Mouse (Mus musculus) cerebellum, adult 8-10 months (tissue): Measurements from ENCODE around the gene Efna1.

Experiments used
- DNase-seq: peaks from one replicate; pipeline ENCODE4 v3.0.0; 2022

The Efna1 gene

DNA sequence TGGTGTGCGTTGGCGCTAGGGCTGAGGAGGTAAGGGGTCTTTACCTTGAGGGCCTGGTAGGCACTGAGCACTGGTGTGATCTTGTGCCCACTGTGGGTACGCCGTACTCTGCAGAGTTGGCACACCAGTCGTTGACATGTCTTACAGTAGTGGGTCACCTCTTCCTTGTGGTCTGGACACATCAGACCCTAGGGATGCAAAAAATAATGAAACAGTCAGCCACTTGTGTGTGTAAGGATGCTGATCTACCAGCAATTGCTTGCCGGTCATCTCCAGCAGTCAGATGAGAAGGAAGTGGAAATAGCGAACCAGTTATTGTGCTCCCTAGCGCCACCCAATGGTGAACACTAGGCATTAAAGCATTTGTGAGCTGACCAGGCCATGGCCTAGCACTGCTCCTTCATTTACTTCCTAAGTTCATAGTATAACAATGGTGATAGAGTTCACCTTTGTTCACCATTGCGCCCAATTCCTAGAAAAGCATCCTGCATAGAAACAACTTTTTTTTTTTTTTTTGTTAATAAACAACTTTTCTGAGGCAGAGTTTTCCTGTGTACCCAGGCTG lies 38.5 kb downstream of the Efna1 start:
- peak; percentile 78 for DNase-seq

DNA sequence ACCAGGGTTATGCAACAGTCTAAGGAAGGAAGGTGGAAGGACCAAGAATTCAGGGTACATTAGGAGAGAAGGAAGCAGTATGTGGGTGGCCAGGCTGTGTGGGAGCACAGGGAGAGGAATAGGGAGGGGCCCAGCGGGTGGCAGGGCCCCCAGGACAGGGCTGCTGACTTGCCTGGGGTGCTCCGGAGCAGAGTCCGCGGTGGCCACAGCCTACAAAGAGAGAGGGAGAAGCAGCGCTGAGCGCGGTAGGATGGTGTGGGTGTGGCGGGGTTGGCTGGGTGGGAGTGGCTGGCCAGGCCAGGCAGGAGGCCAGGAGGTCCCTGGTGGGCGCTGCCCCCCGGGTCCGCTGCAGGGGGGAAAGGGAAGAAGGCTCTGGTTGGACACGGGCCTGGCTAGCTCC lies 42.4 kb downstream of the Efna1 start:
- no peak for DNase-seq

DNA sequence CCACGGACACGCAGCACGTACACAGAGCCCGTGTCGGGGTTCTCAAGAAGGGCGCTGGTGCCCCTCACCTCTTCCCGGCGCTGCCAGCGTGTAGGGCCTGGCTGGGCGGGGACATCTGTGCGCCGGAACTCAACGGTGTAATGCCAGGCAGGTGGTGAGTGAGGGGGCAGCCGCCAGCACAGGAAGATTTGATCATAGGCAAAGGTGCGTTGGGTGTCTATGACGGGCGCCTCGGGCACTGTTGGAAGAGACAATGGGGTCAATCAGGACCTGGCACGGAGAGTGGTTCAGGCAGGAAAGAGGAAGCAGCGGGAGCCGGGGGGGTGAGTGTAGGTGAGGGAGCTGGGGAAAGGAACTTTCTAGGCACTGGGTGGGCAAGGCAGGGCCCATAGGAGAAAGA lies 43.3 kb downstream of the Efna1 start:
- DNase-seq: no peak

DNA sequence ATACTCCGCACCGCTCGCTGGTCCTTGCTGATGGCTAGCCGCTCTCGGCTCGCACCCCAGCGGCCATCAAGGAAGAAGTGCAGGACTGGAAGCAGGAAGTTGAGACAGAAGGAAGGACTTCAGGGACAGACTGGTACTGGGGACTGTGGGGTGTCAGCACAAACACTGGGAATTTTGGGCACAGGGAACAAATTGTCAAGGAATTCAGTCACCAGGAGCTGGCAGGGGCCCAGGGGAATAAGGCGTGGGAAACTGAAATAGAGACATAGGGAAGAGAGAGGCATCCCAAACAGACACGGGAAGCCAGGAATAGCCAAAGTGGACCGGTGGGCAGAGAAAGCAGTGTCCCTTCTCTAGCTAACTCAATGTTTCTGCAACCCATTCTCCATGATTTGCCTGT lies 44.4 kb downstream of the Efna1 start:
- DNase-seq: no peak

DNA sequence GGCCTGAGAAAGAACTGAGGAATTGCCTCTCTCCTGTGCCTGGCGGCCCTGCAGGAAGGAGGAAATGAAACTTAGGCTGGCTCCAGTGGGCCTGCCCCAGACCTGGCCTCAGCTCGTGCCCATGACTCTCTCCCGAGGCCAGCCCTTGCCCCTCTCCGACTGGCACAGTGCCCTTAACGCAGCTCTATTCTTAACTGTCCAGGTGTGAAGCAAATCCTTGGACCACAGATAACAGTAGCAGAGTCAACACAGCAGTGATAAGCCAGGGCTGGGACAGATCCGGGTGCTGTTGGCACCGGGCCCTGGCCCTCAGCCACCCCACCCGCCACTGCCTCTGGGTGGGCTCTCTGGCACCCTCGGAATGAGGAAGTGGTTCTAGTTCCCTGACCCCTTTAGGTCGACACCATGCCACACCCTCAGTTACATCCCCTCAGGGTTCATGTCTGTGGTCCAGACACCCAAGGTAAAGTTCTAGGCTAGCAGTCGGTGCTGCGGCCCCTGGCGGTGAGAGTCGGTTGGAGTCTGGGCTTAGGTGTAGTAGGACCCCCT lies 47.3 kb downstream of the Efna1 start:
- DNase-seq: no peak

DNA sequence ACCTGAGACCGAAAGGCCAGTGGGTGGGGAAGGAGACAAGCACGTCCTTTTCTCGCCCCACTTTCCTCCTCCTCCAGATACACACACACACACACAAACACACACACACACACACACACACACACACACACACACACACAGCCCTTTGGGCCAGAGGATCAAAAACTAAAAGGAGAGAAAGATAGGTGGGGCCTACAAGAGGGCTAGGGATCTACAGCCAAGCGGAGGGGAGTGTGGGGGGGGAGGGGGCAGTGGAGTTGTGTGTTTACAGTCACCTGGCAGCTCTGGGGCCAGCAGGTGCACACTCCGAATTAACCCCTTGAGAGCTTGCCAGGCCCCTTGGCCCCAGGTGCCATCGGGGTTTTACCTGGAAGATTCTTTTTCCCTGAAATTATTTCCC lies 48.3 kb downstream of the Efna1 start:
- no peak for DNase-seq

DNA sequence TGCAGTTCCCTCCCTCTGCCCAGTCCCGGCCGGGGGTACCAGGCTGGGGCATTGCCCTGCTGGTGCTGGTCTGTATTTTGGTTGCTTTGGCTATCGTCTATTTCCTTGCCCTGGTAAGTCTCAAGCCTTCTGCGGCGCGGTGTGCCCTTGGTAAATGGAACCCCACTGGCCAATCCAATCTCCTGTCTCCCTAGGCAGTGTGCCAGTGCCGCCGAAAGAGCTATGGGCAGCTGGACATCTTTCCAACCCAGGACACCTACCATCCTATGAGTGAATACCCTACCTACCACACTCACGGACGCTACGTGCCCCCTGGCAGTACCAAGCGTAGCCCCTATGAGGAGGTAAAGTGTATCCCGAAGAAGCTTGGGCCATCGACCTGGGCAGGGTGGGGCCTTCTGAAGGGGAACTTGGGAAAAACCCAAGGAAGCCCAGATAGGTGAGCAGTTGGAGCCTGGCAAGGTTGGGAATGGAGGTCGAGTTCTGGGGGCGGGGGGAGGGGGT lies 49.1 kb downstream of the Efna1 start:
- DNase-seq: no peak

DNA sequence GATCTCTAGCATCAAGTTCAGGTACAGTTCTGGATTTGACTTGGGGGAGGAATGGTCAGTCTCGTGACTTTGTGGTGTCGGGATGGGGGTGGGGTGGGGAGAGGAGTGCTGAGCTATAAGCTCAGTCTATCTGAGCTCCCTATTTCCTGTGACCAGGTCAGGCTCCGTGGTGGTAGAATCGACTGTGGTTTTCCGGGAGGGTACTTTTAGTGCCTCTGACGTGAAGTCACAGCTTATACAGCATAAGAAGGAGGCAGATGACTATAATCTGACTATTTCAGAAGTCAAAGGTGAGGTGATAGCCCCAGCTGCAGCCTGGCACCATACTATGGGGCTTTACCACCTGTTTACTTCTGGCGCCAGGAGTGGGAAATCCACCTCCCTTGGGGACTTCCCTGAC lies 49.6 kb downstream of the Efna1 start:
- DNase-seq: no peak

DNA sequence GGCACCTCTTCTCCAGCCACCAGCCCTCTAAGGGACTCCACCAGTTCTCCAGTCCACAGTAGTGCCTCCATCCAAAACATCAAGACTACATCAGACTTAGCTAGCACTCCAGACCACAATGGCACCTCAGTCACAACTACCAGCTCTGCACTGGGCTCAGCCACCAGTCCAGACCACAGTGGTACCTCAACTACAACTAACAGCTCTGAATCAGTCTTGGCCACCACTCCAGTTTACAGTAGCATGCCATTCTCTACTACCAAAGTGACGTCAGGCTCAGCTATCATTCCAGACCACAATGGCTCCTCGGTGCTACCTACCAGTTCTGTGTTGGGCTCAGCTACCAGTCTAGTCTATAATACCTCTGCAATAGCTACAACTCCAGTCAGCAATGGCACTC lies 50.4 kb downstream of the Efna1 start:
- DNase-seq: no peak

DNA sequence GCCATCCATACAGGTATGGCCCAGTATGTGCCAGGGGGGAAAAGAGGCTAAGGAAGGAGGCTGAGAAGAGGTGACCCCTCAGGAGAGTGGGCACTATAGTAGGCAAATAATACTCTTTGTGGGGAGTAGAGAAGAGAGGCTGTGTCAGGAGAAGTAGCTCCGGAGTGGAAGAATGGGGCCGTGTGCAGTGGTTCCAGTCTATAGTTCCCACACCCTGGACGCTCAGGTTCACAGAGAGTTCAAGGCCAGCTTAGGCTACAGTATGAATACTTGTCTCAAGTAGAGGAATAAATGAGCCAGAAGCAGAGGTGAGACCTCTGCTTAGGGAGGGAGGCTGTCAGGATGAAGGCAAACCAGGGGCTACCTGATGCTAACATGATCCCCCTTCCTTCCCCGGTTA lies 51.7 kb downstream of the Efna1 start:
- DNase-seq: no peak

DNA sequence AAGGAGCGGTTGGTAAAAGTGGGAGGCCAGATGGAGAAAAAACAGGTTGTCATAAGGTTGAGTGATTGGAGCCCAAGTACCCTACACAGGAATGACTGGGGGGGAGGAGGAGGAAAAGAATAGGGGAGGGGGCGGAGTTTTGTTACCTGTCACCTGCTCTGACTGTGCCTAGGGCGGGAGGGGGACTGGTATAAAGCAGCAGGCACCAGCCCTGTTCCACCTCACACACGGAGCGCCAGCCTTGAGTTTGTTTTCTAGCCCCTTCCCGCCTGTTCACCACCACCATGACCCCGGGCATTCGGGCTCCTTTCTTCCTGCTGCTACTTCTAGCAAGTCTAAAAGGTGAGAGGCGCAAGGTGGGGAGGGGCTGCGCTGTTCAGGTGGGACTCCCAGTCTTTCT lies 52.1 kb downstream of the Efna1 start, which contains the start of gene Muc1:
Gene Muc1 (plus strand): TSS at position 222 of the 400 bp plus-strand sequence.
- DNase-seq: no peak

DNA sequence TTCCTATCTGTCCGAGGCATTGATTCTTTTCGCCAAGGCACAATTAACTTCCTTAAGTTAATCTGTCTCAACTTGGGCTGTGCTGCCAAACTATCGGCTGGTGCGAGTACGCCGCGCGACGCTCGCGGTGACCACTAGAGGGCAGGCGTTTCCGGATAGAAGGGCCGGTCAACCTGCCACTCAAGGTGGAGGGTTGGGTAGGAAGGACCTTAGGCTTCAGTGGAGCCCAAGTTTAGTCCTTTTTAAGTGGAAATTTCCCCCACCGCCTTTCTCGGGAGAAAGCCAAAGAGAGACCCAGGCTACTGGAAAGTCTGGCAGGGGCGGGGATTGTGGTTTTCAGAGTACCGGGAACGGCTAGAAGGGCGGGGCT lies 52.8 kb downstream of the Efna1 start:
- DNase-seq: peak; percentile 86

DNA sequence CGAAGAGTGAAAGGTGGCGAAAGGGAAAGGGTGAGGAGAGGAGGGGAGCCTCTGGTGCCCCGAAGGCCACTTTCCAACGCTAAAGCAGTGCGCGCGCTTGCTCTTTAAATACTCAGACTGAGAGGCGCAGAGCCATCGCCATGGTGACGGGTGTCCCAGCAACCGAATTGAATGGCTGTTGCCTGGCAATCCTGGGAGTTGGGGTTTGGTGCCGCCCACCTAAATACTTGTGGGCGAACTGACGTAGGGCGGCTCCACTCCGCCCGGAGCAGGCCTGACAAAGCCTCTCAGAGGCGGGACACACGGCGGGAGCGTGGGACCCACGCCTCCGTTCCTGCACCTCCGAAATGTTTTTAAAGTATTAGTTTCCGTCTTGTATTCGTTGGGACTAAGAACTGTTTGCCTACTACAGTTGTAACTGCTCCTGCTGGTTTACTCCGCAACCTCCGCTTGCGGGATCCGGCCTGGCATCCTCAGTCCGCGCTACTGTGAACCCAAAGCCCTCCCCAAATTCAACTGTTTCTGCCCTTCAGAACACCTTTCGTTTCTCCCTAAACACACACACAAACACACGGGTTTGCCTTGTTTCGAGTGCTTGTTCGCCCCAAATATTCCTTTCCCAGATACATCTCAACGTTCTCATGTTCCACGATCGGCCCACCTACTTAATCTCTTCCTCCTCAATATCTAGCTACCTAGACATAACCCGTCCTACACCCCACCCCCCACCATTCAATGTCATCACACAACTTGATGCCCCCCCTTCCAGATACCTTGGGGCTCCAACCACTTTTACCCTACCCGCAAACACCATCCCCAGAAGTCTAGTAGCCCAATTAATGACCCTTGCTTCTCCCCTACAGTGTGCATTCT lies 53.4 kb downstream of the Efna1 start:
- no peak for DNase-seq

DNA sequence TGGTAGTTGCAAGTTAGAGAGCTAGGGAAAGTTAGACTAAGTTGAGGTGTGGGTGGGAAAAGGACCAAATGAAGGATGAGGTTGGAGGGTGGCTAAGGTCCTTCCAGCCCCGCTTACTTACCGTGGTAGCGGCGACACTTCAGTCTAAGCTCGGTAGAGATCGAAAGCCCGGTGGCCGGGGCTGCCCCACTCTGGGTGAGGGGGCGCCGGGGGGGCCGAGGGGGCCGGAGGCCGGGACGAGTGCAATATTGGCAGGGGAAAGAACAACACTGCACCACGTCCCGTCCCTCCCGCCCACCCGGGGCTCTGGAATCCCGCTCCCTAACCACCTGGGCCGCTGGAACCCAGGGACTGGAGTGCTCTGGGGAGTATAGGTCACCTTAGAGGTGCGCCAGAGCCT lies 54.0 kb downstream of the Efna1 start, which contains the start of gene Mtx1:
Gene Mtx1 (minus strand): TSS at position 189 of the 400 bp plus-strand sequence.
- DNase-seq: no peak

DNA sequence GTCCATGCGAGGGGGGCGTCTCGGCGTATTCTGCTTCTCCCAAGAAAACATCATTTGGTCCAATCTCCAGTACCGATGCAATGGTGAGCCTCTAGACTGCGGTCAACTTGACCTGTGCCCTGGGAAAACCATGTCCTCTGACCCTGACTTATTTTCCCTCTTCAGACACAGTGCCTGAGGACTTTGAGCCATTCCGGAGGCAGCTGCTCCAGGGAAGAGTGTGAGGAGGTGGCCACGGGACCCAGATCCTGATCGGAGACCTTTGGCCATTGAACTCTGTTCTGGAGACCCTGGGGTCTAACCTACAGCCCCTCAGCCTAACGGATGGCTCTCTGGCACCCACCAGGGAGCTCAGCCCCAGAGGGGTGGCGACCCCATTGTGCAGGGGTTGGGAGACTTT lies 54.6 kb downstream of the Efna1 start:
- DNase-seq: no peak

DNA sequence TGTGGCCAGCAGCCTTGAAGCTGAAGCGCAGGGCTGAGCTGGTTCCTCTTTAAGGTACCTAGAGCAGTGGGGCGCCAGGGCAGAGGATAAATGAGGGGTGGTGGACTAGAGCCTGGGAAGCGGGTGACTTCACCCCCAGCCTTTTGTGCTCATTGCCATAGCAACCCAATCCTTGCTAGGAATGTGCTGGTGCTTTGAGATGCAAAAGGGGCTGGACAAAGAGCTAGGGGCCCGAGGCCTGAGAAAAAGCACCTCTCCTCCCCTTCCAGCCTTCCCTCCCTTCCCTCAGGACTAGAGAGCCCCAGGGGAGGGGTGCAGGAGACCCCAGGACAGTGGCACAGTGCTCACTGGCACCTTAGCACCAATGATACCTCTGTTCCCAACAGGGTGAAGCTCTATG lies 55.0 kb downstream of the Efna1 start:
- DNase-seq: no peak

DNA sequence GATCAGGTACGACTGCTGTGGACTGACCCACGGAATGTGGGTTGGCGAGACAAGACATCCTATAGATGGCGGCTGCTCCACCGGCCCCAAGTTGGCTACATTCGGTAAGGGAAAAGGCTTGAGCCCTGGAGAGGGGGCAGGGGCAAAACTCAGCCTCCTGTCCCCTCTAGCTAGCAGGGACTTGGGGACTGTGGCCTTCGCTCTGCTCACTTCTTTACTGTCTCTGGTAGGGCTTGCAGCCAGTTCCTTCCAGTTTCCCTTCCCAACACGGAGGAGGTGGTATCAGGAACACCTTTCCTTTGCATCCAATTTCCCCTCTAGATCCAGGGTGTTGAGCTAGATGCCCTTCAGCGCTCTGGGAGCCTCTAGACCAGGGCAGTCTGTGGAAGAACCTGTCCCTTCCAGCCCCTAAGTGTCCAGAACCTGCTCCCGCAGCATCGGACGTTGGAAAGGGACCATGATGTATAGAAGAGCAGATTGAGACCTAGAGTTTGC lies 55.6 kb downstream of the Efna1 start:
- DNase-seq: no peak

DNA sequence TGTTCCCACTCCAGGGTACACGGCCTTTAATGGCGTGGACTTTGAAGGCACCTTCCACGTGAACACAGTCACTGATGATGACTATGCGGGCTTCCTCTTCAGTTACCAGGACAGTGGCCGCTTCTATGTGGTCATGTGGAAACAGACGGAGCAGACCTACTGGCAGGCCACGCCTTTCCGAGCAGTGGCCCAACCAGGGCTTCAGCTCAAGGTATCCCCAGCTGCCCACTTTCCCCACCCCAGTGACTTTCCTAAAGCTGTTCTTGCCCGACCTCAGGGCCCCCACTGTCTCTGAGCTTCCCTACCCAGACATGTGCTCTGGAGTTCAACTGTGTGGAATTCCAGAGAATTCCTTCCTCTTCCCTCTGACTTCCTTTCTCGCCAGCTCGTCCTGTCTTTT lies 56.1 kb downstream of the Efna1 start:
- DNase-seq: no peak
